Mouse (Mus musculus): ENCODE measurements around the gene Arcn1.

Arcn1 gene

DNA sequence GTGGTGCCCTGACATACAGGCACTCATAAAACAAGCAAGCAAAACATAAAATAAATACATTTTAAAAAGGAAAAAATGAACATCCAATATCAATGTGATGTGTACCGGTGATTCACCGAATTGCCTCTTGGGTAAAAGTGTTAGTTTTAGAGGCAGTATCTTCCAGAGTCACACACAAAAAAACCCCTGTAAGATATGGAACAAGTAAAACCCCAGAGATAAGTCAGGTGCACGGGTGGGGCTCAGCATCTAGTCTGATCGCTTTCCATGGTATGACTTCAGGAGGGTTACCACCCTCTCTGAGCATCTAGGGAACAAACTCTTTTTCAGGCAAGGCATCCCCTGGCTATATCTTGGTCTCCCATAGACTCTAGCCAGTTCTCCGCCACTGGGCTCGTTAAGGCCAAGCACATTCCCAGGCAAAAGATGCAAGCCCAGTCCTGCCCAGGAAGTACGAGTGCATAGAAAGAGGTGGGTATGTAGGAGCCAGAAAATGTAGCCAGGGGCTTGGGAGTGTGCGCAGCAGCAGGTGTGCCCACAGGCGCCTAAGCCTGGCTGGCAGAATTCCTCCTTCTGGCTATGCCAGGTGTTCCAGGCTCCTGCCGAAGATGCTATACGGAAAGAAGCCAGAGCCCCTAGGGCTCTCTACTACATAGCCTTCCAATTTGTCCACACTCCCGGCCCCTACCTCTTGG is 48.6 kb downstream of the Arcn1 start:
- DNase-seq (ENCODE audit: low read depth), result no peak

DNA sequence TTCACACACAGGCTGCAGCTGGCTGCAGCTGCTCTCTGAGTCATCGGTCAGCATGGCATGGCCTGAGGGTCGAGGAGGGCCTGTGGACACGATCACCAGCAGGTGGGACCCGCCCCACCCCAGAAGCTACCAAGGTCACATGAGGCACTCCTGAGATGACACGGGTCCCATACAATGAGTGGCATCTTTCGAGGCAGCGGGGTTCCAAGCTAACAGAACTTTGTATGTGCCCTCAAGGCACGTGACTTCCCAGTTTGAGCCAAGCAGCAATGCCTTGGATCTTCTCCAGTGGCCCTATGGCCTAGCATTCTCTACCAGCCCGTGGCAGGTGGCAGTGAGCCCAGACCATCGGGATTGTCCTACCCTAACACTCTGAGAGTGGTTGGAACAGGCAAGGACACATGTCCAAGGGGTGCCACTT is 49.8 kb downstream of the Arcn1 start:
- no peak for DNase-seq (ENCODE audit: low read depth)

DNA sequence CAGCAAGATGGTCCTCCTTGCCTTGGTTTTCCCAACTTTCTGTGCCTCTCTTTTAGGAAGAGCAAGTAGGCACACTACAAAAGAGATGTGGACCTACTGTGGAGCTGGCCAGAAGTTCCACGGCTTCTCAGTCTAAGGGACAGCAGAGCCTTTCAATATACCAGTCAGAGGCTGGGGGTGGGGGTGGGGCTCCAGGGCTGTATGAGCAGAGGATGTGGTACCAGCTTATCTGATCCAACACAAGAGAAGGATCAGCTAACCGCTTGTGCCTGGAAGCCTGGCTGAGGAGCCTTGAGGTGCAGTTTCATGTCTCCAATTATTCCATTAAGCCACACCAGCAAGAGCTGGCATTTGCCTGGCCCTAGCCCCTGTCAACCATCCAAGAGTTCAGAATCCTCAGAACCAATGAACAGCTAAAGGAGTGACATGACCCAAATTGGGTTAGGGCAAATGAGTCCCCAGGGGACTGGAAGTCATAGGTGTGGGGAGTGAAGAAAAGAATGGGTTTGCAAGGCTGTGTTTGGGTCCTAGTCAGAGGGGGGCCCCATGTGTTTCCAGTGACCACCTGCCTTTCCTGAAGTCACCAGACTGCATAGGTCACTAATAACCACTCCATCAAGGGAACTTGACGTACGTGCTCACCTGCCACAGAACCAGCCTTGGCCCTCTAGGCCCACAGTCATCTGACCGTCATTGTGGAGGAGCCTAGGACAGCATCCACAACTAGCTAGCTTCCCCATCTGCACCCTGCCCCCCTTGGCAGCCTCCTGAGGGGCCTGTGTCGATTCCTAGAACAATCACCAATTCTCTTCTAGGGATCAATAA is 50.4 kb downstream of the Arcn1 start:
- DNase-seq (ENCODE audit: low read depth), result no peak

DNA sequence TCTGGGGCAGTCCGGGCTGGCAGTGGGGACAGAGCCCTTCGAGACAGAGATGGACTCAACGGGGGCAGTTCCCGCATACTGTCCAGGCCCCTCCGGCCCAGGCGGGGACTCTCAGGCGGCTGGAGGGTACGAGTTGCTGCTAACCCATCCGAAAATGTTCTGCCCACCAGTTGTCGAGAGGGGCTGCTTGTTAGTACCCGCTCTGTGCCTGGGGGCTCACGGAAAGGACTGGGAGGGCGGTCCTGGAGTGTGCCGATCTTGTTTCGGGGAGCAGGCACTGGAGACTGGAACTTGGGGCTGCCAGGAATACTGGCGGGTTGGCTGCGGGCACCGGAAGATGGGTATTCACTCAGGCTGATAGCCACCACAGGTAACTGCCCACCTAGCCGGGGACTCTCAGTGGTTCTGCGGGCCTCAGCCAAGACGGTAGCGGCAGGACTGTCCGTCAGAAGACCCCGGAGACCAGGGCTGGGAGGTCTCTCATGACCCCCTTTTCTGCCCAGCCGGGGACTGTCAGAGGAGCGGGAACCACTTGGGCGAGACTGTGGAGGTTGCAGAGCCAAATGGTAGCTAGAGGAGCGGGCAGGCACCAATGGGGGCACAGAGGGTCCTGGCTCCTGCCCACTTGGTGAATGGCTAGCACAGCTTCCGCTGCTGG is 51.8 kb downstream of the Arcn1 start:
- DNase-seq (ENCODE audit: low read depth), result no peak

DNA sequence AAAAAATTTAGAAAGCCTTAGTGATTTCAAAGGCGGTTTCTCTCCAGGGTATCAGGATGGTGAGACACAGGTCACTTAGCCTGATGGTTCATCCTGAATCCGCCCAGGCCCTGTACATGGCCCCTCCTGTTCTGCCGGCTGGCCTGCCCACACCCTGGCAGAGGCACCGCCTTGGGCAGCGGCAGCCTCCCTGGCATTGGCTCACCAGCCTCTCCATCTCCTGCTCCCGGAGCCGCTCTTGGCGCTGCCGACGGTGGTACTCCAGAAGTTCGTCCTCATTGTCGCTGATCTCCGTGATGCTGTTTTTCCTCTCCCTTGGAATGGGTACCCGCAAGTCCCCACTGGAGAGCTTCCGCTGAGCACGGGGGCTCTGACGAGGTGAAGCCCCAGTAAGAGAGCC is 52.5 kb downstream of the Arcn1 start:
- no peak for DNase-seq (ENCODE audit: low read depth)

DNA sequence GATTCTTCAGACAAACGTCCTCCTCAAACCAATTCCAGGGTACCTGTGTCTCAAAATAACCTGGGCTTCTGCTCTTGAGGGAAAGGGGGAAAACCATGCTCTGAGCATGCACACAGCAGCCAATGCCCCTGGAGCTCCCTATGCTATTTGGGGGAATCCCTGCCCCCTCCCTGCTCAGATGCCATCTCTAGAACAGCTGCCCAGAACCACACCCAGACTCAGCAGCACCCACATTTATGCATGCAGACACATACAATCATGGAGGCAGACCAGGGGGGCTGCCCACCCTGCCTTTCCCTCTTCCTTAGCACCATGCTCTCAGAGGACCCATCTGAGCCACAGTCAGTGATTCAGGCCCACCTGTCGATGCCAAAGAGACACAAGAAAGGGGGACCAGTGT is 54.1 kb downstream of the Arcn1 start:
- no peak for DNase-seq (ENCODE audit: low read depth)

DNA sequence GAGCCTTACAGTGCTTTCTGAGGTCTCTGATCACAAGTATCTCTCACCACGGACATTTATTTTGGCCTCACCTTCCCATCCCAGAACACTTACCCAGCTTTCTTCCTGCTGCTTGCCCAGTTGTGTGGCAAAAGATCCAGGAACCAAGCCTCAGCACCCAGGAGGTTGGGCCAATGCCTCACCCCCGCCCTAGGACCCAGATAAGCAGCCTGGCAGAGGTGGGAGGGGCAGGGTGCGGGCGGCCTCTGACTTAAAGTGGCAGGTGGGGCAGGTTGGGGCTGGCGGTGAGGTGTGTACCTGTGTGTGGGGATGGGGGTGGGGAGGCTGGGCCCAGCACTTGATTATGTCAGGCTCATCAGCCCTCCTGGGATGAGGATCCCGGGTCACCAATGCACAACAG is 54.6 kb downstream of the Arcn1 start:
- no peak for DNase-seq (ENCODE audit: low read depth)

DNA sequence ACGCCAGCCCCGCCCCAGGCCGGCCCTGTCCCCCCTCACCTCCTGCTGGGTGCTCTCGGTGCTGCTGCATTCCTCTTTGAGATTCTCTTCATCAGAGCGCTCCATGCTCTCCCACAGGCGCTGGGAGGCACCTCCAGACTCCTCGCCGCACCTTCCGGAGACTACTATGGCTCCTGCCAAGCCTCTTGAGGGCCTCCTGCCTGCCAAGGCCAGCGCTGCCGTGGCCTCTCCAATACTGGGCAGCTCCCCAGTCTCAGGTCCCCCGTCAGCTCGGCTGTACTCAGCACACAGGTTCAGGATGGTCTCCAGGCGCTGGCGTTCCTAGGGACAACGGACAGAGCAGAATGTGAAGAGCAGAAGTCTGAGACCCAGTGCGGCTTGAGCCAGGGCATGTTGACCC is 56.0 kb downstream of the Arcn1 start:
- no peak for DNase-seq (ENCODE audit: low read depth)

DNA sequence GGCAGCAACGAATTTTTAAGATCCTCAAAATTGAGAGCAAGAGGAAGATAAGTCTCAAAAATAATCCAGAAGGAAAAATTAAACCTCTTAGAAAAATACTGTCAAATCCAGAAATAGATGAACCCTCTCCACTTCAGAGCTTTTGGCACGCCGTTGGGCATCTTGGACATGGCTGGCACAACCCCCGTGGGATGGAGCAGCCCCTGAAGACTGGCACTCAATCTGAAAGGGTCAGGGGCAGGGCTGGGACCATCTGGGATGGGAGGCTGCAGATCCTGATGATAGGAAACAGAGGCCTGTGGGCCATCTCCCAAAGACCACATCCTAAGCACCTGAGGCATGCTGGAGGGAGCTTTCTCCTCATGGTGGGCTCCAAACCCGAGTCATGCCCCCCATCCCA is 57.4 kb downstream of the Arcn1 start:
- no peak for DNase-seq (ENCODE audit: low read depth)

DNA sequence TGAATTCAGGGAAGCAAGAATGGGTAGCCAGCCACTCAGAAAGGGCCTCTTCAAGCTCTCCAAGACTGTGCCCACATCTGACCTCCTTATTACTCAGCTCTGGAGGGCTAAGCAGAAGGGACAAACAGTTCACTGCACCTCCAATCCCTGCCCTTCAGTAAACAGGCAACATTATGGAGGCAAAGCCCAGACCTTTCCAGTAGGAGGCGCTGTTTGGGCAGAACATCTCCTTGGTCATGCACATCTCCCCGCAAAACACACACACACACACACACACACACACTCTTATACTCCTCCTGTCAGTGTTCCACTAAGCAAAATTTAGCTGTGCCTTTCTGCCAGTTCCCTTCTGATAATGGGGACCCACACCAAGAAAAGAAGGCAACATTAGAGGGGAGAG is 58.0 kb downstream of the Arcn1 start:
- no peak for DNase-seq (ENCODE audit: low read depth)

DNA sequence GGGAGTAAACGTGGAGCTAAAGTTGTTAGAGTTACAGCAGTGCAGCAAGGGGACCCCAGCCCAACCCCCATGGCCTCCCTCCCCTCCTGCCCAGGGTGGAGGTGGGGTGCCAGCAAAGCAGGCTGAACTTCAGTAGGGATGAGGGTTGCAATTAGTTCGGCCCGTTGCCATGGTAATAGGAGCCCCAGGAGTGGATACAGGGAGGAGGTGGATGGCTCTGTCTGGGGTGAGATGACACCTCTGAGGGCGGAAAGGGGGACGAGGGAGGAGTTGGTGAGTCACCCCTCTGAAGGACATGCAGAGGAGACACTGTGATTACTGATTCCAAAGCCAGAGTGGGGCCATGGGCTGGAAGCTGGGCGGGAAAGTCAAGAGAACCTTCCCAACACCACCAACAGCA is 58.7 kb downstream of the Arcn1 start:
- DNase-seq (ENCODE audit: low read depth), result no peak

DNA sequence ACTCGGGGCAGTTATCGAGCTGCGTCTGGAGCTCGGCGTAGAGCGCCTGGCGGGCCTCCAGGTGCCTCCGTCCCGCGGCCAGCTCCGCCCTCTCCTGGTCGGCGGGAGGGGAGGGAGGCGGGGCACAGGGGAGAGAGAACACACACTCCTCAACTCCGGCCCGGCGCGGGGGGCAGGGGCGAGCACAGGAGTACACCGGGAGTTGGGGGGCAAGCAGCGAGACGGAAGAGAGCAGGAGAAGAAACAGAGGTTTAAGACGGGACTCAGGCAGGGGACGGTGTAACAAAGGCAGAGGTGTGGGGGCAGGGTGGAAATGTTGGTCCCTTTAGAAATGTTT is 59.2 kb downstream of the Arcn1 start:
- no peak for DNase-seq (ENCODE audit: low read depth)

DNA sequence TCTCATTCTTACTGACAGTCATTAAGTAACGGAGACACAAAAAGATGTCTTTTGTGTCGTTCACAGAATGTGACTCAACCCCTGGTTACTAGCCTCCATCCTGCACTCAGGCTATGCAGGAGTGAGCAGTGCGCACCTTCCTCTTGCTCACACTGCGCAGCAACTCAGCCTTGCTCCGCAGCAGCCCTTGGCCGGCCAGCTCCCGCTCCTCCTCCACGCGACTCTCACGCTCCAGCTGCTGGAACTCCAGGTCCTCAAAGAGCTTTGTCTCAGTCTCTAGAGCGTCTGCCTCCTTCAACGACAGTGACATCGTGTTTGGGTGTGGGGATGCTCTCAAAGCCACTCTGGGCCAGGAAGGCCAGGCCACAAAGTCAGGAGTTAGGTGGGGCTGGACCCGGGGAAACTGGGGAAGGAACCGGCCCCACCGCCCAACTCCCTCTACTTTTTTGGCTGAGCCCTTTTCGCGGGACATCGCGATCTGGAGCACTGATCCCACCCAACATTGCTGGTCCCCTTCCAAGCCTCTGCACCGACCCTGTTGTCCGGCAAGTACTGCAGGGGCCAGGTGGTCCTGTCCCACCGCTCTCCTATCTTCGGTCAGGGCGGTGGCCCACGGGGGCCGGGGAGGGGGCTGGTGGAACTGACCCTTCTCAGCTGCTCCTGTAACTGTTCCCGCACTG is 59.8 kb downstream of the Arcn1 start:
- no peak for DNase-seq (ENCODE audit: low read depth)

DNA sequence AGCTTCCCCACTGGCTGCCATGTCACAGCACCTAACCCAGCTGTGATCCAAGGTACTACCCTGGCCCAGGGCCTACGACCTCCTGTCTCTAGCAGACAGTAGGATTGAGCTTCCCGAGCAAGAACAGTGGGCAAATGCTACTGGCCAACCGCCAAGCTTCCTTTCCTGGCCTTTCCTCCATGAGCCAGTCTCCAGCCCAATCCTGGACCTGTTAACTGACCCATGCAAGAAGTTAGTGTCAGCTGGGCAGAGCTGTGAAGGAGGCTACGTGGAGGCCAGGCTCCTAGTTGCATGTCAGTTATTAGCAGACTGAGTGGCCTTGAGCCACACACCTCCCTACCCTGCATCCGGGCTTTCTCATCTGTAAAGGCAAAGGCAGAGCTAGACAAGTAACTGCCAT is 67.9 kb downstream of the Arcn1 start:
- DNase-seq (ENCODE audit: low read depth), result no peak

DNA sequence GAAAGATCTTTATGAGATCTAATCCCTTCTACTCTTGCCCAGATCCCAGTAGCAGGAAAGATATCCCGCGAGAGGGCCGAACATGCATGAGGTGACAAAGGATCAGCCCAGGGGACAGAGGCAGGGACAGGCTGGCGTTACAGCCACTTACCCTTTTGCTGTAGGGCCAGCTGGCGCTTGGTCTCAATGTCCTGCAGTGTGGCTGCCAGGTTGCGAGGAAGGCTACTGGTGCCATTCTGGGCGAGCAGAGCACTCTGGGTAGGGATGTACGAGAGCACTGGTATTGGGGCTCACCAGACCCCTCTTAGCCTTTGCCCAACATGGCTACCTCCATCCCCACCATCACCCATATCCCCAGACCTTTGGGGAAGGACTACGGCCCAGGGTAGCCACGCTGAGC is 68.4 kb downstream of the Arcn1 start:
- no peak for DNase-seq (ENCODE audit: low read depth)

DNA sequence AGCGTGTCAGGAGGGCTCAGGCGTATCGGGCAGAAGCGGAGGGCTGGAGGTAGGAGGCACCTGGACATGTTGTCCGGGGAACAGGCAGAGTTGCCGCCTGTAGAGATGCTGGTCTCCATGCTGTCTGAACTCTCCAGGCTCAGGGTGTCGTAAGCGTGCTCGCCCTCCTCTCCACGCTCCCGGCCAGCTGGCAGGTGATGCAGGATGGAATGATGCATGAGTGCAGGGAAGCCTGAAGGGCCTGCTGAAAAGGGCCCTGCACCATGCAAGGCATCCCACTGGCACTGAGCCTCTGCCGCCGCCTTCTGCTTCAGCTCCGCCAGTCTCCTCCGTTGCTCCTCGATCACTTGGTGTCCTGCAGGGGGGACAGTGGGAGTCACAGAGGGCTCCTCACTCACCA is 69.8 kb downstream of the Arcn1 start:
- DNase-seq (ENCODE audit: low read depth), result no peak

DNA sequence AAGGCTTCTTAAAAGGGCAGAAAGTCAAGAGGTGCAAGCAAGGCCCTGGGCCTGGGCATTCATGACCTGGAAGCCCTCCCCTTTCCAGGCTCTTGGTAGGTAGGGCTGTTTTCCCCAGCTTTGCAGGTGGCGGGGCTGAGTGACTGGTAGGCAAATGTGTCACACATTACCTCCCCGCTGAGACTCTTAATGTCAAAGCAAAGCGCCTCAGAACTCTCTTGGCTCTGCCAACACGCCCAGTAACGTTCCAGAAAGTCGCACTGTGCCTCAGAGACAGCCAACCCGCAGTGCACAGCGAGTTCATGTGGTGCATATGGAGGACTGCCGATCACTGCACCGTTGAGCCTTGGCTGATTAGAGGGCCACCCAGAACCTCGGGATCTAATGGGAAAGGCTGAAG is 74.6 kb downstream of the Arcn1 start:
- DNase-seq (ENCODE audit: low read depth), result no peak

DNA sequence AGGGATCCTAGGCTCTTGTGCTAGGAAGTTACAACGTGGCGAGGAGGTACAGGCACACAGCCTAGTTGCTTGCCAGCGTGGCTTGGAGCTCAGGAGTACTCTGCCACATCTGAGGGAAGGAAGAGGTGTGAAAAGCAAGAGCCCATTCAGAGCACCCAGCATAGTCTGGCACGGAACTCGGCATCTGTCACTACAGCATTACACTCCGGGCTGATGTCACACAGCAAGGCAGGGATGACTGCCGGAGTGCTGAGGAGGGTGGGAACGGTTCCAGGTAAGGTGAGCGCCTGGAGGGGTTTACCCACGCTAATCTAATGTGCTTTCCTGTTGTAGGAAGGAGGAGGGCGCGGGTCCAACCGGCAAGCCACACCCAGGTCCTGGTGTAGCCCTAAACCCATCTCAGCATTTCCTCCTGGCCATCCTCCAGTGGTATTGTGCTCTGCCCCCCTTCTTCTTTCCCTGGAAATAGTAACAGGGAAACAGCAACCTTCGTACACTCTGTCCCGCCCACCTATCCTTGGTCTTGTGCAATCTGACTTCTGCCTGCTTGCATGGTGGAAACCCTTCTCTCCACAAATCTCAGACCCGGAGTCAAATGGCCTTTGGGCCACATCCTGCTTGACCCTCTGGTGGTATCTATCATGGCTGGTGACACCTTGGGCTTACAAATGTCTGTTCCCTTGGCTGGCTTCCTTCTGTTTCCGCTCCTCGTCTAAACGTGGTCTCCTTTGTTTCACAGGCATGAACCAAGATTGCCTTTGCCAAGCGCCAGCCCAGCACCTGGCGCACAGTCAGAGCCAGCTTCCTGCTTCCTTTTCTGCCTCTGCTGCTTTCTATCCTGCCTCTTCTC is 75.7 kb downstream of the Arcn1 start:
- DNase-seq (ENCODE audit: low read depth), result no peak

Measured in c-Kit-positive CD71-positive TER-119-negative erythroid progenitor cells, embryonic 14.5 days (primary cell).